Mouse (Mus musculus) intestine, postnatal 0 days (tissue): ENCODE results near the gene Fbxo22. TPM values are rescaled to one million over a fixed set of nuclear protein-coding genes. Genes with fewer than 3 reads are reported as not detected.

Experiments used
- ATAC-seq: fragments of 200-750 bp; cut with Nextera tagmentation; 2 replicates; pipeline ENCODE4 v1.8.0; 2017; ENCODE audit warnings: mild to moderate bottlenecking, moderate TSS enrichment, moderate library complexity
- H3K27ac ChIP-seq: fragments of 300-500 bp; sonication (generic); 2 replicates; pipeline ENCODE4 v1.5.1; 2014; ENCODE audit warnings: mild to moderate bottlenecking, low read depth, low read length, moderate library complexity
- H3K27me3 ChIP-seq: fragments of 300-500 bp; sonication (generic); replicated peaks from 2 replicates; pipeline ENCODE4 v1.6.1; 2014; ENCODE audit warnings: low read length, mixed read lengths; ENCODE audit not compliant: control insufficient read depth, insufficient read depth
- H3K36me3 ChIP-seq: fragments of 300-500 bp; sonication (generic); 2 replicates; pipeline ENCODE4 v1.6.1; 2014; ENCODE audit warnings: mild to moderate bottlenecking, moderate library complexity; ENCODE audit not compliant: control insufficient read depth, insufficient read depth
- H3K4me1 ChIP-seq: fragments of 300-500 bp; sonication (generic); replicated peaks from 2 replicates; pipeline ENCODE4 v1.6.1; 2014; ENCODE audit warnings: antibody characterized with exemption, low read length, mixed read lengths; ENCODE audit not compliant: control insufficient read depth, insufficient read depth
- H3K4me2 ChIP-seq: fragments of 300-500 bp; sonication (generic); replicated peaks from 2 replicates; pipeline ENCODE4 v1.6.1; 2014; ENCODE audit warnings: low read depth, mild to moderate bottlenecking, moderate library complexity
- H3K4me3 ChIP-seq: fragments of 300-500 bp; sonication (generic); 2 replicates; pipeline ENCODE4 v1.5.1; 2014; ENCODE audit warnings: low read depth, low read length
- H3K9ac ChIP-seq: fragments of 300-500 bp; sonication (generic); 2 replicates; pipeline ENCODE4 v1.6.1; 2014; ENCODE audit warnings: mild to moderate bottlenecking, low read depth, low read length
- H3K9me3 ChIP-seq: fragments of 300-500 bp; sonication (generic); 2 replicates; pipeline ENCODE4 v1.6.1; 2016; ENCODE audit warnings: mixed run types; ENCODE audit not compliant: control insufficient read depth
- CTCF ChIP-seq: sonication (generic); IDR thresholded peaks from 2 replicates; pipeline ENCODE4 v1.5.1; 2016; ENCODE audit warnings: low read depth, mild to moderate bottlenecking, control low read depth, antibody characterized with exemption, moderate library complexity
- WGBS: fragments of 180-500 bp; shearing (Covaris S2); extraction: QIAGEN DNeasy Blood & Tissue Kit; methylation state at CpG from one replicate; pipeline ENCODE4 v1.1.7; 2014; 5-methylcytosine and 5-hydroxymethylcytosine counted together
- polyA plus RNA-seq: library from polyadenylated mRNA; unstranded; fragments of >200 nt; fragmentation: Nextera tagmentation; extraction: Ambion mirVana; gene quantifications from 2 replicates; pipeline ENCODE4 v1.2.1, GENCODE M21; 2015

The Fbxo22 gene
- 36.5 and 38.1 TPM in 2 replicates for polyA plus RNA-seq

- peak within 1 kb of the TSS; percentile 91 for H3K27ac ChIP-seq
- TF ChIP-seq CTCF, result peak; percentile 46
- WGBS, result under 1% methylated on average over 65 of the region's 65 CpGs
- H3K4me2 ChIP-seq, result peak within 1 kb of the TSS; percentile 87
- H3K36me3 ChIP-seq, result peaks cover 10% of the 10 kb centered on the region; the same call in 1 of the 2 replicates
- peak within 1 kb of the TSS; percentile 71 for H3K9ac ChIP-seq
- ATAC-seq, result peak; percentile 98
- H3K27me3 ChIP-seq, result no peaks in the 10 kb centered on the region
- no peaks in the 10 kb centered on the region for H3K9me3 ChIP-seq
- peak within 1 kb of the TSS; percentile 75 for H3K4me3 ChIP-seq
- peaks cover 13% of the 10 kb centered on the region; the same call in 1 of the 2 replicates for H3K4me1 ChIP-seq
Measured at GRCm38 (mm10) chr9:55208790-55209481, at the start of gene Fbxo22. TSS of gene Fbxo22 (plus strand) at chr9:55208925.

- Histone ChIP-seq H3K27me3 (no peaks in the 10 kb centered on the region), H3K9me3 (no peaks in the 10 kb centered on the region), H3K4me3 (no peak overlapping the region), H3K9ac (no peak overlapping the region), H3K4me1 (no peaks in the 10 kb centered on the region), H3K4me2 (no peak overlapping the region), H3K36me3 (peaks cover 5% of the 10 kb centered on the region; the same call in 1 of the 2 replicates), H3K27ac (no peak overlapping the region)
- TF ChIP-seq CTCF, result no peak
- no peak for ATAC-seq
- WGBS, result 89% methylated on average over 7 of the region's 7 CpGs
Measured at GRCm38 (mm10) chr9:55170655-55171412, 37.9 kb upstream of the Fbxo22 start.

- TF ChIP-seq CTCF, result no peak
- ATAC-seq, result no peak
- Histone ChIP-seq H3K27ac (no peak overlapping the region), H3K4me2 (no peak overlapping the region), H3K36me3 (peaks cover 5% of the 10 kb centered on the region; the same call in 1 of the 2 replicates), H3K9ac (no peak overlapping the region), H3K4me3 (no peak overlapping the region), H3K4me1 (no peaks in the 10 kb centered on the region), H3K9me3 (no peaks in the 10 kb centered on the region), H3K27me3 (no peaks in the 10 kb centered on the region)
- 90% methylated on average over 1 of the region's 1 CpGs for WGBS
Measured at GRCm38 (mm10) chr9:55172195-55172685, 36.5 kb upstream of the Fbxo22 start.

GRCm38 (mm10) chr9:55174235-55174634, 34.5 kb upstream of the Fbxo22 start:
- H3K36me3 ChIP-seq, result peaks cover 5% of the 10 kb centered on the region; the same call in 1 of the 2 replicates
- H3K9ac ChIP-seq, result no peak overlapping the region
- H3K4me1 ChIP-seq, result no peaks in the 10 kb centered on the region
- no peak overlapping the region for H3K4me3 ChIP-seq
- H3K27me3 ChIP-seq, result no peaks in the 10 kb centered on the region
- no peak overlapping the region for H3K4me2 ChIP-seq
- H3K27ac ChIP-seq, result no peak overlapping the region
- TF ChIP-seq CTCF, result no peak
- H3K9me3 ChIP-seq, result no peaks in the 10 kb centered on the region
- 91% methylated on average over 2 of the region's 2 CpGs for WGBS
- ATAC-seq, result no peak

- Histone ChIP-seq H3K4me1 (no peaks in the 10 kb centered on the region), H3K9me3 (no peaks in the 10 kb centered on the region), H3K4me2 (no peak overlapping the region), H3K36me3 (peaks cover 11% of the 10 kb centered on the region), H3K4me3 (no peak overlapping the region), H3K9ac (no peak overlapping the region), H3K27me3 (no peaks in the 10 kb centered on the region), H3K27ac (no peak overlapping the region)
- WGBS, result 70% methylated on average over 3 of the region's 3 CpGs
- no peak for TF ChIP-seq CTCF
- no peak for ATAC-seq
Measured at GRCm38 (mm10) chr9:55195876-55196275, 12.8 kb upstream of the Fbxo22 start.

GRCm38 (mm10) chr9:55198260-55198659, 10.5 kb upstream of the Fbxo22 start:
- WGBS, result 93% methylated on average over 1 of the region's 1 CpGs
- Histone ChIP-seq H3K9me3 (no peaks in the 10 kb centered on the region), H3K36me3 (peaks cover 2% of the 10 kb centered on the region; the same call in 1 of the 2 replicates), H3K4me2 (no peak overlapping the region), H3K4me1 (no peaks in the 10 kb centered on the region), H3K27ac (no peak overlapping the region), H3K27me3 (no peaks in the 10 kb centered on the region), H3K9ac (no peak overlapping the region), H3K4me3 (no peak overlapping the region)
- TF ChIP-seq CTCF, result no peak
- ATAC-seq, result no peak
